Mouse (Mus musculus) limb, embryonic 14.5 days (tissue): Measurements from ENCODE around the gene Pfkm. TPM values are rescaled to one million over a fixed set of nuclear protein-coding genes. Genes with fewer than 3 reads are reported as not detected.

Source experiments
- ATAC-seq: fragments of 200-750 bp; cut with Nextera tagmentation; 2 replicates; pipeline ENCODE4 v1.8.0; 2017; ENCODE audit warnings: low read depth, moderate number of reproducible peaks, moderate TSS enrichment; ENCODE audit not compliant: low FRiP score
- DNase-seq: peaks from one replicate; pipeline ENCODE4 v3.0.0-alpha.2; 2015; ENCODE audit warnings: low spot score
- H3K27ac ChIP-seq: fragments of 300-500 bp; sonication (generic); replicated peaks from 2 replicates; pipeline ENCODE4 v1.5.1; 2014; ENCODE audit warnings: low read depth, mild to moderate bottlenecking, low read length, moderate library complexity, mixed read lengths
- H3K27me3 ChIP-seq: fragments of 300-500 bp; sonication (generic); 2 replicates; pipeline ENCODE4 v1.6.1; 2014; ENCODE audit warnings: low read length, mixed read lengths; ENCODE audit not compliant: control insufficient read depth, insufficient read depth
- H3K36me3 ChIP-seq: fragments of 300-500 bp; sonication (generic); 2 replicates; pipeline ENCODE4 v1.6.1; 2014; ENCODE audit warnings: mild to moderate bottlenecking, low read length, moderate library complexity, mixed read lengths; ENCODE audit not compliant: control insufficient read depth, insufficient read depth
- H3K4me1 ChIP-seq: fragments of 300-500 bp; sonication (generic); 2 replicates; pipeline ENCODE4 v1.6.1; 2014; ENCODE audit warnings: antibody characterized with exemption, low read length, mixed read lengths; ENCODE audit not compliant: control insufficient read depth, insufficient read depth
- H3K4me2 ChIP-seq: fragments of 300-500 bp; sonication (generic); replicated peaks from 2 replicates; pipeline ENCODE4 v1.6.1; 2014; ENCODE audit warnings: low read depth, mild to moderate bottlenecking, low read length, moderate library complexity; ENCODE audit not compliant: severe bottlenecking
- H3K4me3 ChIP-seq: fragments of 300-500 bp; sonication (generic); replicated peaks from 2 replicates; pipeline ENCODE4 v1.5.1; 2014; ENCODE audit warnings: low read length
- H3K9ac ChIP-seq: fragments of 300-500 bp; sonication (generic); 2 replicates; pipeline ENCODE4 v1.6.1; 2014; ENCODE audit warnings: mild to moderate bottlenecking, low read depth, low read length, moderate library complexity; ENCODE audit not compliant: severe bottlenecking
- H3K9me3 ChIP-seq: fragments of 300-500 bp; sonication (generic); 2 replicates; pipeline ENCODE4 v1.6.1; 2016; ENCODE audit warnings: low read length; ENCODE audit not compliant: control insufficient read depth
- POLR2A ChIP-seq: fragments of 200-500 bp; IDR thresholded peaks from 2 replicates; pipeline ENCODE4 v1.8.0; 2012; ENCODE audit warnings: inconsistent platforms, mild to moderate bottlenecking, moderate library complexity, borderline replicate concordance; ENCODE audit not compliant: insufficient read depth, insufficient read length; ENCODE audit errors: extremely low read depth
- WGBS: fragments of 180-500 bp; shearing (Covaris S2); extraction: QIAGEN DNeasy Blood & Tissue Kit; methylation state at CpG from one replicate; pipeline ENCODE4 v1.1.7; 2014; 5-methylcytosine and 5-hydroxymethylcytosine counted together
- polyA plus RNA-seq, 2 experiments: library from polyadenylated mRNA; depleted of rRNA in 1 of 2; stranded (reverse) in 1 of 2; unstranded in 1 of 2; fragments of >200 nt; fragmentation: Nextera tagmentation in 1 of 2; extraction: Ambion mirVana in 1 of 2; gene quantifications; 2 replicates each; pipeline versions ENCODE4 v1.2.1 to v1.2.3; 2012 to 2014

Gene Pfkm
- polyA plus RNA-seq, 2 experiments = 49.8 to 75.8 TPM

- H3K27me3 ChIP-seq = no peaks in the 10 kb centered on the region
- H3K4me1 ChIP-seq = peaks cover 1% of the 10 kb centered on the region; the same call in 1 of the 2 replicates
- no peaks in the 10 kb centered on the region for H3K36me3 ChIP-seq
- no peak overlapping the region for H3K4me2 ChIP-seq
- no peak overlapping the region for H3K27ac ChIP-seq
- no peak for ATAC-seq
- no peaks in the 10 kb centered on the region for H3K9me3 ChIP-seq
- 63% methylated on average over 3 of the region's 3 CpGs for WGBS
- no peak overlapping the region for H3K9ac ChIP-seq
- TF ChIP-seq POLR2A = no peak
- no peak overlapping the region for H3K4me3 ChIP-seq
- DNase-seq = no peak
Observed at GRCm38 (mm10) chr15:98096957-98097356, 4.6 kb downstream of the Pfkm start.

GRCm38 (mm10) chr15:98098519-98098918 is 6.1 kb downstream of the Pfkm start:
- TF ChIP-seq POLR2A = no peak
- 84% methylated on average over 9 of the region's 9 CpGs for WGBS
- Histone ChIP-seq H3K4me3 (no peak overlapping the region), H3K9me3 (no peaks in the 10 kb centered on the region), H3K36me3 (no peaks in the 10 kb centered on the region), H3K4me2 (no peak overlapping the region), H3K4me1 (no peaks in the 10 kb centered on the region), H3K27me3 (no peaks in the 10 kb centered on the region), H3K9ac (no peak overlapping the region), H3K27ac (no peak overlapping the region)
- ATAC-seq = no peak
- no peak for DNase-seq

- Histone ChIP-seq H3K36me3 (no peaks in the 10 kb centered on the region), H3K4me3 (no peak overlapping the region), H3K9ac (no peak overlapping the region), H3K9me3 (no peaks in the 10 kb centered on the region), H3K27me3 (no peaks in the 10 kb centered on the region), H3K27ac (no peak overlapping the region), H3K4me2 (no peak overlapping the region), H3K4me1 (no peaks in the 10 kb centered on the region)
- TF ChIP-seq POLR2A = no peak
- DNase-seq = no peak
- 86% methylated on average over 6 of the region's 6 CpGs for WGBS
- no peak for ATAC-seq
Observed at GRCm38 (mm10) chr15:98102401-98102800, 10.0 kb downstream of the Pfkm start.

GRCm38 (mm10) chr15:98106506-98106905 is 14.1 kb downstream of the Pfkm start:
- no peak for ATAC-seq
- 73% methylated on average over 6 of the region's 6 CpGs for WGBS
- no peaks in the 10 kb centered on the region for H3K36me3 ChIP-seq

GRCm38 (mm10) chr15:98107230-98107629 is 14.8 kb downstream of the Pfkm start:
- WGBS = 88% methylated on average over 6 of the region's 6 CpGs
- peaks cover 19% of the 10 kb centered on the region for H3K4me1 ChIP-seq
- TF ChIP-seq POLR2A = no peak
- ATAC-seq (no peak), DNase-seq (no peak)
- no peak overlapping the region for H3K27ac ChIP-seq
- no peaks in the 10 kb centered on the region for H3K9me3 ChIP-seq
- H3K27me3 ChIP-seq = no peaks in the 10 kb centered on the region
- no peak overlapping the region for H3K4me2 ChIP-seq
- H3K36me3 ChIP-seq = peaks cover 3% of the 10 kb centered on the region
- H3K4me3 ChIP-seq = no peak overlapping the region
- no peak overlapping the region for H3K9ac ChIP-seq

More at GRCm38 (mm10) chr15:98106506-98106905, 14.1 kb downstream of the Pfkm start:
- Histone ChIP-seq H3K27ac (no peak overlapping the region), H3K4me1 (peaks cover 19% of the 10 kb centered on the region), H3K4me3 (no peak overlapping the region), H3K4me2 (no peak overlapping the region), H3K9me3 (no peaks in the 10 kb centered on the region), H3K27me3 (no peaks in the 10 kb centered on the region), H3K9ac (no peak overlapping the region)
- TF ChIP-seq POLR2A = no peak
- no peak for DNase-seq
